Mouse (Mus musculus) induced T-regulatory cell, adult 2 months (primary cell): Measurements from ENCODE around the gene Nptn.

ENCODE experiments used
- DNase-seq: peaks from one replicate; pipeline ENCODE4 v3.0.0-alpha.2; 2012; ENCODE audit warnings: low read depth

The Nptn gene

DNA sequence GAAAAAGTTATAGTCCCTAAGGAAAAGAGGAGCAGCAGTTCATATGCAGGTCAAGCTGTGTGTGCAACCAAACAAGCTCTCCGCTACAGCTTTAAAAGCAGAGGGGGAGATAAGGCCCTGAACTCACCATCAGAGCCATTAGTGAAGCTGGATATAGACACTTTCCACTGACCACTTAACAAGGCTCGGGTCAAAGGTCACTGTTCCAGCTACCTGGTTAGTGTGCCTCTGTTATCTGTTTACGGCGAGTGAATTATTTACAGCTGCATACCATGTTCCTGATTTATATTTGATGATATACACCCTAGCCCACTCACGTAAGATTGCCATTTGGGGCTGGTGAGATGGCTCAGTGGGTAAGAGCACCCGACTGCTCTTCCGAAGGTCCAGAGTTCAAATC is 109.4 kb downstream of the Nptn start:
- no peak for DNase-seq

DNA sequence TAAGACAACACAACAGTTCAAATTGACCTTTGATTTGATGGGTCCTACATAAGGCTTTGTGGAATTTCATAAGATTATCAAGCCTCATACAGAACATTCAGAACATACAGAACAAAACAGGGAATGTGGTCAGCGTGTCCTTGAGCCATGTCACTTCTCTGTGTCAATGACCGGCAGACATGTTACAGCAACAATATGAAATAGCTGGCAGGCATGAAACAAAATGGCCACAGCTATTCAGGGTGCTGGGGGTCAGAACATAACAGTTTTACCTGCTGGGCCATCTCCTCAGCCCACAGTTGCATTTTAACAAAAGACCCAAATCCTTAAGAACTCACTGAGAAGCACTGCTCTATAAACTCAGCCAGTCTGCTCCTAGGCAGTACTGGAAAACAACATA is 116.4 kb downstream of the Nptn start:
- no peak for DNase-seq

DNA sequence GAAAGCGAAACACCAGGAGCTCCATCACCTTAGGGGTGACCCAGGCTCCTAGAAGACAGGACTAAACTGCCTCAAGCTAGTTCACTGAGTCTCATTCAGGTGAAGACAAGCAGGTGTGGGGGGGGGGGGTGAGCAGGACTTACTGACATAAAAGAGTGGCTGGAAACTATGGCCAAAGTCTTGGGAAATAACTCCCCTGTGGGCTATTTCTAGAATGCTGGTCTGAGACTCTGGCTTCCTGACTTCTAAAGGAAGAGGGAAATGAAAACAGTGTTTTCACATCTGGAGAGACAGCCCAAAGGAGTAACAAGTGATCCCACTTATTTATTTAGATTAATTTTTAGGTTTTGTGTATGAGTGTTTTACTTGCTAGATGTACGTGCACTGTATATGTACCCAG is 119.7 kb downstream of the Nptn start:
- DNase-seq = no peak

DNA sequence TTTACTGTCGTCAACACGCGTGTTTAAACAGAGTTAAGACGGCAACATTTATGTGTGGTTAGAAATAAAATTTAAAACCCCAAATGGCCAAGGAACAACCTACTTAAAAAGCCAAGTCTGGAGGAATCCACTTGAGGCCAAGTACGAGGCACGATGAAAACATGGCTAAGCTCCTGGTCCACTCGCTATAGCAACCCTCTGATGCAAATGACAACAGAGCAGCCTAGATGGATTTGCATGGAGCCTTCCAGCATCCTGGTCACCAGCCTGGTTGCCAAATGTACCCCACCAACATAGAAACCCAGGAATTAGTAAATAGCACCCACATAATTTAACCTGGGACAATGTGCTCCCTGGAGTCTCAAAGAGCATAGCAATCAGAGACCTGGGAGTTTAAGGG is 121.7 kb downstream of the Nptn start:
- DNase-seq = no peak

DNA sequence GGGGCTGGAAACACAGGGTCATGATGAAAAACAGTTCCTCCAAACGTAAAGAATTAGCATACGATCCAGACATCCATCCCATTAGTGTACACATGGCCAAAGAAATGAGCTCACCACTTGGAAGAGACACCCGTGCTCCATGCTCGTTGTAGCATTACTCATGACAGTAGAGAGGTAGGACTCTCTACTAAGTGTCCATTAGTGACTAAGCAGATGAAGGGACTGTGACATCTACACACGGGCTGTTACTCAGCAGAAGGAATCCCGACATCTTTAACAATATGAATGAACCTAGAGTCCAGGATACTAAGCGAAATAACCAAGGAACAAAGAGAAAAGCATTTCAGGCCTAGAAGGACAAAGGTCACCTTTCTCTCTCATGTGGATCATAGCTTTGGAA is 124.0 kb downstream of the Nptn start:
- no peak for DNase-seq
